Mouse (Mus musculus) cerebellum, postnatal 36 days (tissue): ENCODE results near the gene Basp1.
"Not testable (repeated sequence)": the region's sequence is repeated elsewhere in the genome, so short reads cannot be mapped to it uniquely, and the experiment has no call there.

Experiments used
- DNase-seq, 2 experiments: peaks; one replicate each; pipeline ENCODE4 v3.0.0; 2021 to 2022; ENCODE audit warnings: mixed read lengths in 2 of 2

The Basp1 gene

DNA sequence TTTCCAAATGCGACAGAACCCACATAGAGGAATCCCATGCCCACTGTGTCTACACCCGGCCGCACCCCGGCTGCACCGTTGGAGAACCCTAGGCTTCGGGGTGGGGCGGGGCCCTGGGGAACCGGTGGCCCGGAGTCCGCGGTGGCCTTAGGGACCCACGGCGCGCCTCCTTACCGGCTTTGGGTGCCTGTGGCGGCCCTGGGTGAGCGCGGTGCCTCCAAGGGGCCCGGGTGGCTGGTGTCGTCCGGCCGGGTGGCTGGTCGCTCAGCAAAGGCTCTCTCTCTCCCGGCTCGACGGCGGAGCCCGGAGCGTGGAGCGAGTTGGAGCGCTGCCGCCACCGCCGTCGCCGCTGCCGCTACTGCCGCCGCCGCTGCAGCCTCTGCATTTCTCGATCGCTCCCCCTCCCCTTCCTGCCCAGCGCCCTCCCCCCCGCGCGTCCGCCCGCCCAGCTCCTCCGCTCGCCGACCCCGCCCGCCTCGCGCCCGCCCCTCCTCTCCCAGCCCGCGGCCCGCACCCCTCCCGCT lies at the start of gene Basp1:
Gene Basp1, minus strand, starts transcription at position 387 of the 524 bp plus-strand sequence.
- DNase-seq: peak; percentile 13 to 21

DNA sequence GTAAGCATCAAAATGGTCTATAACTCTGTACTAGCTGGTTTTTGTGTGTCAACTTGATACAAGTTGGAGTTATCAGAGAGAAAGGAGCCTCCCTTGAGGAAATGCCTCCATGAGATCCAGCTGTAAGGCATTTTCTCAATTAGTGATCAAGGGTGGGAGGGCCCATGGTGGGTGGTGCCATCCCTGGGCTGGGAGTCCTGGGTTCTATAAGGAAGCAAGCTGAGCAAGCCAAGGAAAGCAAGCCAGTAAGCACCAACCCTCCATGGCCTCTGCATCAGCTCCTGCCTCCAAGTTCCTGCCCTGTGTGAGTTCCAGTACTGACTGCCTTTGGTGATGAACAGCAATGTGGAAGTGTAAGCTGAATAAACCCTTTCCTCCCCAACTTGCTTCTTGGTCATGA lies 49.5 kb upstream of the Basp1 start:
- not testable (repeated sequence) for DNase-seq

DNA sequence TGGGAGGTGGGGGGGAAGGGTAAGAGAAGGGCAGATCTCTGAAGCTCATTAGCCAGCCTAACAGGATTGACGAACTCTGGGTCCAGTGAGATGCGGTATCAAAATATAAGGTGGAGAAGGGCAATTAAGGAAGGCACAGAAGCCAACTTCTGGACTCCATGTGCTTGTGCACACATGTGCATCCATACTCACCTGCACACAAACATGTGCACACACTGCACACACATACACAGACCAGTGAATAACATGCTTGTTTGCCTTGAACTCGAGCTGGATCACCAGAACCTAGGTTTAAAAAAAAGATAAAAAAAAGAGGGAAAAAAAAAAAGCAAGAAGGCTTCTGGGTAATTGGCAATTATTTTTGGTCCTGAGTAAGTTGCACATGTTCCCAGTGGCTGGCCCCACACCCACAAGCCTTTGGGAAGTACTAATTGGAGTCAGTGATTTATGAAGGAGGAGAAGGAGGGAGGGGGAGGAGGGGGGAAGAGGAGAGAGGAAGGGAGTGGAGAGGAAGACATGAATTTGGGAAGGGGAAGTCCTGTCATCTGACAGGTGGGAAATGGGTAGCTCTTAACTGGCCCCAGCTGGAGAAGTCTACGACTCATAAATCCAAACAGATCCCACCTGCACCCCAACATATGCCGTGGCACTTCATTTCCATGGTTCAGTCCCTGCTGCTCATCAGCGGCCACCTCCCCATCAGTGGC lies 48.6 kb upstream of the Basp1 start:
- no peak for DNase-seq

DNA sequence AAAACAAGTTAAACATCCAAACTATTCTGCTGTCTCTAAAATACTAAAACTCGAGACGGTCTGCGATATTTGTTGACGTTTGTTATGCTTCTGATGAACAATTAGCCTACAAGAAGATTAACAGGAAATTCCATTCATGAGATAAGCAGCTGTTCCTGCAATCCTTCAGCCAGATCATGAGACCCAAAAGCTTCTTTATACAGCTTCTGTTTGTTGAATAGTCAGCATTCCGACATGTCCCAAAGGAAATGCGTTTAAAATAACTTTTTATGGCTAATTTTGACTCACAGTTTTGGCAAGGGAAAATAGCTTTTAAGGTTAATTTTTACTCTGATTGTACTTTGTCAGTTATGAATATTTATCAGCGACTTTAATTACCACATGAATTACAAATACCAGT lies 46.3 kb upstream of the Basp1 start:
- no peak for DNase-seq

DNA sequence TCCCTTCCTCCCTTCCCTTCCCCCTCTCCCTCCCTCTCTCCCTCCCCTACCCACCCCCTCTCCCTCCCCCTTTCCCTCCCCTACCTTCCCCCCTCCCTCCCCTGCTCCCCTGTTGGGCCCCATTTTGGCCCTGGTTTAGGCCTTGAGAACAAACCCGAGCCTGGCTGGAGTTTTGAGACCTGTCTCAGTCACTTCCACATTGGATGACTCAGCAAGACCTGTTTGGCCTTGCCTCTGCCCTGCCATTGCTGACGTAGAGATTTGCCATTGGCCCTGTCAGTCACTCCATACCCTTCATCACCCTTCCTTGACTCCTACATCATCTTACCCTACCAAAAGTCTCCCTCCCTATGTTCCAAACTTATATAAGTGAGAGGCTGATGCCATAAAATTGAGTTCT lies 43.9 kb upstream of the Basp1 start:
- DNase-seq: no peak

DNA sequence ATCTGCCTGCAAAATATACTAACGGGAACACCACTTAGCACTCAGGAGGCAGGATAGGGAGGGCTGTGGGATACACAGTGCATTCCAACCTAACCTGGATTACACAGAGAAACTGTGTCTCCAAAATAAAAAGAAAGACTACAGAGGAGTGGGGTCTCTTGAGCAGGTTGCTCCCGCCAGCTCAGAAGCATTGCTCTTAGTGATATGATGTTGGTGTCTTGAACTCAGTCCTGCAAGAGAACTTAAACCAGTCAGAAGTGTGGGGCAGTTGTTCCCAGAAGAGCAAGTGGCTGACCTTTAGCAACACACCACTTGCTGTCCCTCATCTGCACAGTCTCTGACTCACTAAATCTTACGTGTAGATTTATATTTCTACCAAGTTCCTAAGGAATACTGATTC lies 40.0 kb upstream of the Basp1 start:
- DNase-seq: no peak

DNA sequence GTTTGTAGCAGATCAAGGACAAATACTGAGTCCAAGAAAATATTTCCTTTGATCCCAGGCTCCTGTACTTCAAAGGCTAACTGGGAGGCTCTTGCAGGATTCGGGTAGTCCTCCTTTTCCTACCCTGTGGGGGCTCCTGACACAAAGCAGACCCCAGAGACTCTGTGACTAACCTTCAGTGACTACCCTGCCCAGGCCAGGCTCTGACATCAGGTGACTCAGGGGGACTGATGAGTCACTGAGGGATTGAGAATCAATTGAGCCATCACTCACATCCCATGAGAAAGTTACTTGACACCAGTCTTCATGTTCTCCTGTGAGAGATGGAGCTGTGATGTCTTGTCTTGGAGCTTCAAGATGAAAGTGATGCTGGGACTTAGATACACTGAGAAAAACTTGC lies 35.8 kb upstream of the Basp1 start:
- DNase-seq: no peak

DNA sequence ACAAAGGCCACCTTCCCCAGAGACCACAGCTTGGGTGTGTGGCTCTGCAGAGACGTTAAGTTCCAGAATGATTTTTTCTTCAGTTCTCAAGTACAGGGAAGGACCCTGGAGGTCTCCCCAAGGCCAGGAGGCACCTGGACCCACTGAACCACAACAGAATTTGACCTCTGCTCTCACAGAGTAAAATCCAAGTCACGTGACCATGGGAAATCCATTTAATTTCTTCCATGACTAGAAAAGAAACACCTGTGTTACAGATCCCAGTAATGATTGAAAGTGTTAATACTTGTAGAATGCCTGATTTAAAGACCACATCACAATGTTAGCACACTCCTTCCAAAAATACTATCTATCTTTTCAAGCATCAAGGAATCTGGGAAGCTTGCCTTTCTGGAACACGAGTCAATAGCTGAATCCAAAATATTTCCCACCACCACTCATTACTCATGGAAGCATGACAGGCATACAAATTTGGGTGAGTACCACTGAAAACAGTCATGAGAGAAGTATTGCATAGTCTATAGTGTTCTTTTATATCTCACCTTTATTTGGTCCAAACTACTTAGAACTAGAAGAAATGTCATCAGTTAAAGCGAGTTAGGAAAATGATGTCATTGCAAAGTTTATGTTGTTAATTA lies 35.3 kb upstream of the Basp1 start:
- no peak for DNase-seq

DNA sequence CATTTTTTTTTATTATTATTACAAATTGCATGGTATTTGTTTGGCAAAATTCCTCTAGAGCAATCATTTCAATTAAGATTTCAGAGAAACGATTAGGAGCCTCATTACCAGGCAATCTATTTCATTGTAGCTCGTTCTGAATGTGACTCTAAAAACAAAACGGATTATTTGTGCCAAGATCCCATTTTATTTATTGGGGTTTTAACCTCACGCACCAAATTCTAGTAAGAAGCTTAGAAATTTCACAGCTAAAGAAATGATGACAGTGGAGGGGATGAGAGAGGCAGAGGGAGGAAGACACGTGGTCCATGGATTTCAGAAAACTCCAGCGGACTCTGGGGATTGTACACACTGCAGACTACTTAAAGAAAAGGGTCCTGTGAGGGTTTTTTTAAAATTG lies 33.6 kb upstream of the Basp1 start:
- DNase-seq: no peak

DNA sequence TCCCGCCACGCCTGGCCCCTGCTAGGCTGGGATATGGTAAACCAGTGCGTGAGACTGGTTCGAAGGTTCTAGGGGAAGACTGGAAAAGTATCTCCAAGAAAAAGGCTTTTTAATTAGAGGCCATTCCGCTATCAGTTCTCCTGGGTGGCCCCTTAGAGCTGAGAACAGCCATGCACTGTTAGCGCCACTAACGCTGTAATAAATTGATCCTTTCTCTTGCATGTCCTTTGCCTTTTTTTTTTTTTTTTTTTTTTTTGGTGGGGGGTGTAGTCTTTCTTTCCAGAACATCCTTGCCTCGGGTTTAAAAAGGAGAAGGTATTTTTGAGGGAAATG lies 32.6 kb upstream of the Basp1 start:
- DNase-seq: no peak

DNA sequence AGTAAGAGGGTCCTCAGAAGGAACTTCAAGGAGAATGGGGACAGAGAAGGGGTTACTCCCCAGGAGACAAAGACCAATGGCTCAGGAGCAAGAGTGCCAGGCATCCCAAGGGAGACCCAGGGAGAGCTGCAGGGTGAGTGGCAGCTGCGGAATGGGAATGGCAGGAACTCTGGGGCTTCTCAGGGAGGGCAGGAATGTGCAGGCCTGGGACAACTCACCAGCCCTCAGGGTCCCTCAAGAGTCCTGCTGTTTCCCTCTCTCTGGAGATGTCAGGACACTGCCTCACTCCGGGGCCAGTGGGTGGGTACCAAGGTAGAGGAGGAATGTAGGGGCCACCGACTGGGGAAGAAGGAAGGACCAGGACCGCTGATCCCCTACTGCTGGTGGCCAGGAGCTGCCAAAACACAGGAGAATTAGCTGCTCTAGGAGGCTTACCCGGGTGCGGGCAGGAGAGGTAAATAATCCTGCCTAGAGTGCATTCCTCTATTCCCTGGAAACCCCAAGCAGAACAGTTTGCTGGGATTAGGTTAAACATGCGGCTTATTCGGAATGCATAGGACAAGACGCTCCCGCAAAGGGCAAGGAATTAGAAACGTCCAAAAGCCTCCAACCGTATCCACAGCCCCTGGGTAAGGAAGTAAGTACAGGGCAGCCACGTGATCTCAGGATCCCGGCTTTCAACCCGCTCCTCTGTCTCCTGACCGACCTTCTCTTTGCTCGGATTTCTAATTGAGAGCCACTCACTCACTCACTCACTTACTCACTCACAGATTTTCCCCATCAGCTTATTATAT lies 32.0 kb upstream of the Basp1 start:
- DNase-seq: no peak

DNA sequence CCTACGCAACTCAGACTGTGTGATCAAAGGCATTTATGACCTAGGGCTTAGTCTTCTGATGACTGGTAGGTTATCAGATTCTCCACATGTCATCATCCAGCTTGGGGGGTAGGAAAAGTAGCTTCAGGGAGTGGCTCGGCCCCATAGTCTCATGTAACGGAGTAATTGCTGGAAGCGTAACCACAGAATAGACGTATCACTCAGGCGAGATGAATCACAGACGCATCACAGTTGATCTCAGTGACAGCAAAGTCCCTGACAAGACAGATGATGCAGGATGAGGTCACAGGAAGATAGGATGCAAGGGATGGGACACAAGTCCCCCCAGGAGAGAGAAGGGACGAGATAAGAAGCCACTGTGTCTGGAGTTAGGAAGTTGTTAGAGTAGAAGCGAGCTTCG lies 30.6 kb upstream of the Basp1 start:
- DNase-seq: no peak

DNA sequence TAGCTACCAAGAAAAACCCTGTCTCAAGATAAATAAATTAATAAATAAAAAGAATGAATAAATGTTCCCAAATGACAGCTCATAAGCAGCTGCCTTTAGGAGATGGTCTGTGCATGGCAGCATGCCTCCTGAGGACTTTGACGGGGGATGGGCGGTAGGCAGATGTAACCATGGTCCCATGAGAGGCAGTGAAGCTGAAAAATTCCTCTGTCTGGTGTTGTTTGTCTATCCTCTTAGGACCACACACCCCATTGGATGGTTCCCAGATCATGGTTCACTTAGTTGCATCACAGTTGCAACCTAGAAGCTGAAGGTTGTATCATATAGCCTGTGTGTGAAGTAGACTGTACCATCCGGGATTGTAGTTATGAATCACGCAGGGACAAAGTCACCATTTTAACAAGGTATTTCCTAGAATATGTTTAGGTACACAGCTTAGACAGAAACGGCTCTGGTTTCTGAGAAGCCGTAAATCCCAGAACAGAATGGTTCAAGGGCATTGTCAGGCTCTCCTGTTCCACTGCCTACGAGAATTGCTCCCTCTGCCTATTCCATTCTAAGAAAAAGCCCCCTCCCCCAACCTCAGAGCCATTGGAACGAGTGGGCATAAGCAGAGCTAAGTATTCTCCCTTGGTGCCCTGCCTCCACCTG lies 29.7 kb upstream of the Basp1 start:
- no peak for DNase-seq

DNA sequence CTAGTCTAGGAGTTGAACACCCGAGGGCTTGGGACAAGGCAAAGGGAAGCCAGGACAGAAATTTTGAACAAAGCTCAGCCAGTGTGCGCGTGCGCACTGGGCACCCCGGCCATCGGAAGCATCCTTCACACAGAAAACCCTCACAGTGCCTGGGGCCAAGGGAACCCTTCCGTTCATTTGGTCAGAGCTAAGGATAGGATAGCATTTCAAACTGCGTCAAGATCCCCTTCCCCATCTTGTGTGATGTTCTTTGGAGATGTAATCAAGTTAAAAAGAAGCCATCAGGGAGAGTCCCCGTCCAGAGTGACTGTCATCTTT lies 28.3 kb upstream of the Basp1 start:
- no peak for DNase-seq

DNA sequence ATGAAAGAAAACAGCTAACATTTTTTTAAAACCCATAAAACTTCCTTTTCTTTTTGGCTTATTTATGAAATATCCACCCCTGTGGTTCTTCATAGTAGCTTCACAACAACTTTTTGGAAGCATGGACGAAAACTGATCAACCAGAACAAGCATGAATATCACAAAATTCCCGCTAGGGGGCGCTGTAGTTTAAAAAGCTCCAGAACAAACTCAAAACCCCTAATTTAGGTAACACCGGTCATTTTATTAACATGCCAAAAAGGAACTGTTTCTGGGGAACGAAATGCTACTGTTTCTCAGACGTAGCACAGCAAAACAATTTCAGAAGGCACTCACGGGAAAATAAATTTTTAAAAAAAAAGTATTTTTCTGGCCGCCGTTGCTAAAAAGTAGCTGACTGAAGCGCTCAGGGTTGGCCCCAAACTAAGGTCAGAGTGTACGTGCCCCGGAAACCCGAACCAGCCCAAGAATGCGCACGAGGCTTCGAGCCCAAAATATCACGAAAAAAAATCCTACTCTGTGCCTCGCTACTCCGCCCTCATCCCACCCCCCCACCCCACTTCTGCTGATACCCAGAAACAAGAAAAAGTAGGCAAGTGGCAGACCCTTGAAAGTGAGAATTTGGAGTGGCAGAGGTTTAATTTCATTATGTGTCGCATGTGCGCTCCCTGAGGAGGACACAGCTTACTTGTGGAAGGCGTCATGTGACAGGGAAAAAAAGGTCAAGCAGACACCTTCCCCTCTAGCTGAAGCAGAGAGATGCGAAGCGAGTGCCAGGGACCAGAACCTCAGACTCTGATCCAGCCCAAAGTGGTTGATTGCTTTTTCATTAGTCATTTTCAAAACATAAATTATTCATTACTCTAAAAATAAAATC lies 27.7 kb upstream of the Basp1 start:
- peak; percentile 66 to 76 for DNase-seq

DNA sequence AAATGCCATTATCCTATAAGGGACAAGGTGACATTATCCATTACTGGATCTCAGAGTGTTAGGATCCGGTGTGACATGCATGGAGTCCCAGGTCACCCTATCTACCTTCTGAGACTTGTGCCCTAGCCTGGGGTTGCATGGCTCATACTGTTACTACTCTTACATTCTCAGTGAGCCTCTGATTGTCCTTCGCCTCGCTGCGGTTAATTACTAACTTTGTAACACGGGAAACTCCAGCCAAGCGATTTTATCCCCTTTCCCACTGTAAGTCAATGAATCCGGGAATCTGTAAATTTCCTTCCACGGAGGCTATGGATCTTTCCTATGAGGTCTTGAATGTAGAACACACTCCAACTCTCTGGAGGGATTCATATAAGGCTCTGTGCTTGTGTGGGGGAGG lies 26.8 kb upstream of the Basp1 start:
- no peak for DNase-seq

DNA sequence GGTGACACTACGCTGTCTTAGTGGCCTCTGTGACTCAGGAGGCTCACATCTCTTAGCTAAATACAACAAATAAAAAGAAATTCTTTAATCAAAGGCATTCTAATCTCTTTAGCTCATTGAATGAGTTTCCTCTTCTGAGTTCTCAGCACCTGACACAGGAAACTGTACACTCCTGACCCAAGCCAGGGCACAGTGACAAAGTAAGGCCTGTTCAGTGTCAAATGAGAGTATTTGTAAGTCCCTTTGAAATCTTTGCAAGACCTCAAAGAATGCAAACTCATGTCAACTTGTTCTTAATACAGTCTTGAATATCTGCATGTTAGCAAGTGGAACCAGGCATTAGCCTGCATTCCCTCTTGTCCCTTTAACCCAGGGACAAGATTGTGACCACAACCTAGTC lies 18.8 kb upstream of the Basp1 start:
- no peak for DNase-seq

DNA sequence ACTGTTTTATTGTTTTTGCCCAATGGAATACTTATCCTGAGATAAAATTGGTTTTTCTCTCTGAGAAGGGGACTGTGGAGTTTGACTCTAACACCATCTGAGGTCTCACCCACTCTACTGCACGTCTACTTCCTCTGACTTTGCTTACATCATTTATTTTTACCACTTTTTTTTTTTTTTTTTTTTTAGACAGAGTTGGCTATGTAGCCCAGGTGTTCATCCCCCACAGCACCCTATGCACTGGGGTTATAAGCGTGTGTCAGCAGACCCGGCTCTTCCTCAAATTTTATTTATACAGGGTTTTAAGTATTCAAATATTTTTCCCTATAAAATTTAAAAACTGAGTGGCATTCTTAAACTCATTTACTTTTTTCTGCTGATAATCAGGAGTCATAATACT lies 16.6 kb upstream of the Basp1 start:
- DNase-seq: no peak

DNA sequence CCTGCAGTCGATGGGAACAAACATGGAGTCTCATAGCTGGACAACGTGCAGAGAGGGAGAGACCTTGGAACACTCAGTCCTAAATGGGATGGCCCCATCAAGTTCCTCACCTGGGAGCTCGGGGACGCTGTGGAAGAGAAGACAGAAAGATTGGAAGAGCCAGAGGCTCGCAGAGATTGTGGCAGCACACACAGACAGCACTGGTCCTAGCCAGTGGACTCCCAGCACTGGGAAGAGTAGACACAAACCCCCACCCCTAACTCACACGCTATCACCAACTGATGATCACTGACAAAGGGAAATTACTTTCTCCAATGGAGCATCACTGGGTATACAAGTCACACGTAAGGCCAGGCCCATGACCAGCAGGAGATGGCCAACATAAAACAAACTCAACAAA lies 15.4 kb upstream of the Basp1 start:
- no peak for DNase-seq

DNA sequence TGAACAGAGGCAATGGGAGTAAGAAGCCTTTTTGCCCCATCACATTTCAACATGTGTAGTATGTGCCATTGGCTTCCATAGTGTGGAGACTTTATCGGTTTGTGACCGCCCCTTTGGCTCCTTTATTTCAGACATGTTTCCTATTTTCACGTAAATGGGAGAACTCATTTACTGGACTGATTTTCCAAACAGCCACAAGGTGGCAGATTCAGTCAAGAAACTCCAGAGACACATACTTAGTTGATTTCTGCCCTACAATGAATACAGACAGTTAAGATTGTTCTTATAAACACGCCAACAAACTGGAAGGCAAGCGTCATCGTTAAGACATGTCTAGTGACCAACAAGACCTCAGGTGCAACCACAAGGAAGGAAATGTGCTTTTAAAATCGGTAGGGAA lies 15.0 kb upstream of the Basp1 start:
- peak in 1 of 2 experiments; percentile 49 for DNase-seq

DNA sequence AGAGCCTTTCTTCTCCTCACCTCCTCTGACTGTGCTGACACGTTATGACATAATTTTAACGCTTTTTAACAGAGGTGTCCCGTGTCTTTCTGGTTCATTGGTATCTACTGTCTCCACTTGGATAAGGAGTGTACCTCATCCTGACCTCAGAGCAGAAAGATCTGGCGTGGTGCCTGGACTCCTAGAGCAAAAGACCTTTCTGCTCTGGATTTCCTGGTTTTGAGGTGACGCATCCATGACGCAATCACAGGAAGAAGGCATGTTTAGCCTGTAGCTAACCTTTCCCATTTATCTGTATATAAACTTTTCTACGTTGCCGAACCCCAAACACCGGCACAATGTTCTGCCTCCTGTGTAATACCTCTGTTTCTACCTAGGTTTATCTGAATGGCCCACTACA lies 6.7 kb upstream of the Basp1 start:
- DNase-seq: no peak

DNA sequence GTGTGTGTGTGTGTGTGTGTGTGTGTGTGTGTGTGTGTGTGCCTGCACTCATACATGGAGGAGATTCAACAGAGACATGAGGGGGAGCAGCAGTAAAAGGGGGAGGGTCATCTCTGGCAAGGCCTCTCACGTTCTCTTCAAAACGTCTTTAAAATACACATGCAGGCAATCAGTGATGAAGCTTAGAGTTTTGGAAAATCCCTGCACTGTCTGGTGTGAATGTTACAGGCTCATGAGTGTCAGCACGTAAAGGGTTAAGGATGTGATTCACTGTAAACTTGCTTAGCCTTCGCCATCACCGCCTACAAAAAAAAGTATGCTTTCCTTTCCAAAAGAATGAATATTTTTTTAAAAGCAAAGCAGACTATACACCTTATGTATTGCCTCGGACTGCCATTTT lies 2.8 kb upstream of the Basp1 start:
- DNase-seq: no peak

DNA sequence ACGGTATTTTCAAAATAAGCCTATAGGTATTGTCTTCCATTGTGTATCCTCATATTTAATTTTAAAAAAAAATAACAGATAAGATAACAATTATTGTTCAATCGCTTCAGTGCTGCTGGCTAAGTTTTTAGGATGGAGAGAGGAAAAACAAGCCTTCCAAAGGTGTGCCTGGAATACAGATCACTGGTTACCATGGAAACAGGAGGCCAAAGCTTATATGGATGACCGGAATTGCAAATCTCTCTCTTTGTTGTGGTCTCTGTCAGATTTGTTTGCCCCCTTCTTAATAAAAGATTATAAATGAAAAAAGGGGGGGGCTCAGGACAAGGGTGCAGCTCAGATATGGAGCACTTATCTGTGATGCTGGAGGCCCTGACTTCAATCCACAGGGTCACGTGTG lies 2.4 kb upstream of the Basp1 start:
- DNase-seq: no peak
